Mouse (Mus musculus): ENCODE data around the gene E2f8. TPM values are rescaled to one million over a fixed set of nuclear protein-coding genes. Genes with fewer than 3 reads are reported as not detected.

The E2f8 gene
- total and polyA plus RNA-seq, 2 experiments from 2014 or later = 0.70 to 1.8 TPM

DNA sequence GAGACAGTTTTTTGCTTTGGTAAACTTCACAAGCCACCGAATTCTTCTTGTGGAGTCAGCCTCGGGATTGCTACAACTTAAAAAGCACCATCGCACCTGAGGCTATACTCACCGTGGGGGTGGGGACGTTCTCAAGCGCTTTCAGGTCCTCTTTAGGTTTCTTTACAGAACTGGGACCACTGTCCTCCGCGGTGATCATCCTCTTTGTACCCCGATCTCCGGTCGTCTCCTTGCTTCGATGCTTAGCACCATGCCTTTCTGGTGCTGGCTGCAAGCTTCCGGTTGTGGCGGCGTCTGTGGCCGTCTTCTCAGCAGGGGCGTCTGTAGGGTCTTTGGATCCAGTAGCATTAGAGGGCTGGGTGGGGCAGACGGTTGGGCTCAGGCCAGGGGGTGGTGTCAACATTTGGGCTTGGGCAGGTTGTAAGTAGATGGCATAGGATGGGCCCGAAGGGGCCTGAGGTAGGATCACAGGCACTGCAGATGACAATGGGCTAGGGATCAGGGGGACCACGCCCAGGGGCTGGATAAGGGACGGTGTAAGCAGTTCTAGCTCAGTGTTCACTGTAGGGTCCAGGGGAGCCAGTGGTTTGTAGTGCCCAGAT lies 10.7 kb downstream of the E2f8 start:
- no peak overlapping the region for H3K9ac ChIP-seq (replicated peaks; ENCODE audit: low read length, poor library complexity, severe bottlenecking)
- no peak for TF ChIP-seq CTCF (IDR thresholded peaks at IDR 0.05)
- no peaks in the 10 kb centered on the region for H3K4me1 ChIP-seq (ENCODE audit: insufficient read depth, low read length)
- H3K9me3 ChIP-seq (ENCODE audit: low read length) = no peaks in the 10 kb centered on the region
- no peak overlapping the region for H3K4me3 ChIP-seq (ENCODE audit: low read depth, low read length)
- no peaks in the 10 kb centered on the region for H3K27me3 ChIP-seq (ENCODE audit: insufficient read depth, low read length)
- ATAC-seq (ENCODE audit: low FRiP score) = no peak
- no peak overlapping the region for H3K27ac ChIP-seq (ENCODE audit: low read depth, low read length)
- WGBS = 94% methylated on average over 21 of the region's 21 CpGs
- no peak overlapping the region for H3K4me2 ChIP-seq (ENCODE audit: low read depth, low read length, poor library complexity, severe bottlenecking)
- DNase-seq (ENCODE audit: low spot score) = no peak
- H3K36me3 ChIP-seq (ENCODE audit: insufficient read depth, low read length) = no peaks in the 10 kb centered on the region

DNA sequence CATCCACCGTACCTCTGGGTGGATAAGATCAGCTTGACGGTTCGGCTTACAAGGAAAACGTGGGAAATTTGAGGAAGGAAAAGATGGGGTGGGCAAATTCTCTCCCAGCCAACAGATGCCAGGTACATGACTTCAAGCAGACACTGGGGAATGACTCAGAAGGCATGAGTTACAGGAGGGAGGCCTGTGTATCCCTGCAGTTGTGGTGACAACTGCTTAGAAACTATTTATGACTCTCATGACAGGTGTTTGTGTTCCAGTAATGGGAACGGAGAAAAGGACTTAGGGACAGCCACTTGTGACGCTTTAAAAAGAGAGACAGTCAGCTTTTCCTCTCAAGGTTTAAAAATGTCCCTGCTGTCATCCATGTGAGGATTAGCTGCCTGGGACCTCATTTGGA lies 11.3 kb downstream of the E2f8 start:
- no peaks in the 10 kb centered on the region for H3K27me3 ChIP-seq (ENCODE audit: insufficient read depth, low read length)
- TF ChIP-seq CTCF (IDR thresholded peaks at IDR 0.05) = no peak
- H3K4me3 ChIP-seq (ENCODE audit: low read depth, low read length) = no peak overlapping the region
- no peak for ATAC-seq (ENCODE audit: low FRiP score)
- DNase-seq (ENCODE audit: low spot score) = no peak
- 90% methylated on average over 6 of the region's 6 CpGs for WGBS
- no peaks in the 10 kb centered on the region for H3K36me3 ChIP-seq (ENCODE audit: insufficient read depth, low read length)
- no peak overlapping the region for H3K9ac ChIP-seq (replicated peaks; ENCODE audit: low read length, poor library complexity, severe bottlenecking)
- no peak overlapping the region for H3K27ac ChIP-seq (ENCODE audit: low read depth, low read length)
- no peak overlapping the region for H3K4me2 ChIP-seq (ENCODE audit: low read depth, low read length, poor library complexity, severe bottlenecking)
- H3K4me1 ChIP-seq (ENCODE audit: insufficient read depth, low read length) = no peaks in the 10 kb centered on the region
- H3K9me3 ChIP-seq (ENCODE audit: low read length) = no peaks in the 10 kb centered on the region

DNA sequence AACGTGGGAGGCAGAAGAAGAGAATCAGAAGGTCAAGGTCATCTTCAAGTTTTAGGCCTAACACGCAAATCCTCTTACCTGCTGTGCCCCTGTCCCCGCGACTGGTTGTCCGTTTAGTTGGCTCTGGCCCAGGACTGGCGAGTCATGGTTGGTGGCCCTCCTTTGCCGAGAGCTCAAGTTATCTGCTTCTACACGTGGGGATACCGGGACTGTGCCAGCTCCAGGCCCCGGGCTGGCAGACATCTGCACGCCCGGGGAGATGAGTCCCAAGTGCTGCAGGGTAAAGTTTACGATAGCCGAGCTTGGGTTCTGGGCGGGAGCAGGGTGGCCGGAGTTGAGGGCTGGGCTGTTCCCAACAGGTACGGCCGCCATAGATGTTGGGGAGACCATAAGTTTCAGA lies 13.8 kb downstream of the E2f8 start:
- Histone ChIP-seq H3K9ac (replicated peaks; ENCODE audit: low read length, poor library complexity, severe bottlenecking) (no peak overlapping the region), H3K4me1 (ENCODE audit: insufficient read depth, low read length) (no peaks in the 10 kb centered on the region), H3K36me3 (ENCODE audit: insufficient read depth, low read length) (no peaks in the 10 kb centered on the region), H3K27me3 (ENCODE audit: insufficient read depth, low read length) (no peaks in the 10 kb centered on the region), H3K4me3 (ENCODE audit: low read depth, low read length) (no peak overlapping the region), H3K4me2 (ENCODE audit: low read depth, low read length, poor library complexity, severe bottlenecking) (no peak overlapping the region), H3K9me3 (ENCODE audit: low read length) (no peaks in the 10 kb centered on the region), H3K27ac (ENCODE audit: low read depth, low read length) (no peak overlapping the region)
- WGBS = 90% methylated on average over 18 of the region's 18 CpGs
- ATAC-seq (ENCODE audit: low FRiP score) (no peak), DNase-seq (ENCODE audit: low spot score) (no peak)
- no peak for TF ChIP-seq CTCF (IDR thresholded peaks at IDR 0.05)

DNA sequence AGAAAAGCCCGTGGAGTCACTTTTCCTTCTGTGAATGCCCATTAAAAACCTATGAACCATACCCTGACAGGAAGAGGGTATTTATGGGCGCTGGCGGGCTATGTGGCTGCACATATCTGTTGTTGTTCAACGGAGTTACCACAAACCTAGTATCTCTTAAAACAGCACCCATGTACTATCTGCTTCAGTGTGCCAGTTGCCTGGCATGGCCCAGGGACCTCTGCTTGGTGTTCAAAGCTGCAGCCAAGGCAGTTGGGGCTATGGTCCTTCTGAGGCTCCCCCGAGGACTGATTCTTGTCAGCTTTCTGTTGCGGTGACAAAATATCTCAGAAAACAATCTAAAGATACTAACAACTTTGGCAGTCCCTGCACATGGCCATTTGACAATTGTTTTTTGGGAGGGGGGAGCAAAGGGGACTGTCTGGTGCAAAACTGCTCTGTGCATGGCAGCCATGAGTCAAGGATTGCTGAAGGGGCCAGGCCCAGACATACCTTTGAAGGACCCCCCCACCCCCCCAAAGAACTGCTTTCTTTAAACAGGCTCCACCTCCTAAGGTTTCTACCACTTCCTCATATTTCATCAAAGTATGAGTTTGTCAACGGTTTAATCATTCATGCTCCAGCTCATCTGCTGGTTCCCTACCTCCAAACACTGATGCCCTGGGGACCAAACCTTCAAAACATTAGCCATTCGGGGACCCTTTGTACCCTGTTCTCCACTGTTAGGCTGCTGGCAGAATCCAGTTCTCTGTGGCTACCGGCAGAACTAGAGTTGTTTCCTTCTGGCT lies 16.5 kb downstream of the E2f8 start:
- 92% methylated on average over 9 of the region's 9 CpGs for WGBS
- no peaks in the 10 kb centered on the region for H3K9me3 ChIP-seq (ENCODE audit: low read length)

DNA sequence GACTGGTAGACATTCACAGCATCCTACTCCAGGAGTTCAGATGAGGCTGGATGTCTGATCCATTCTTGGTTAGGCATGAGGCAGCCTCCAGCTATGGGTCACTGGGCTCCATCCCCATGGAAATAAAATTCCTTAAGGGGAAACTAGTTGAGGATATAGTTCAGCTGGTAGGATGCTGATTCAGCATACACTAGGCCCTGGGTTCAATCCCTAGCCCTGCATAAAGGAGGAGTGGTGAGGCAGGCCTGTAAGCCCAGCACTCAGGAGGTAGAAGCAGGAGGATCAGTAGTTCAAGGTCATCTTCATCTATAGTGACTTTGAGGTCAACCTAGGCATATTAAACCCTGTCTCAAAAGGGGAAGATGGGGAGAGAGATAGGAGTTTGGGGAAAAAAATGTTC lies 17.2 kb downstream of the E2f8 start:
- Histone ChIP-seq H3K4me2 (ENCODE audit: low read depth, low read length, poor library complexity, severe bottlenecking) (no peak overlapping the region), H3K36me3 (ENCODE audit: insufficient read depth, low read length) (no peaks in the 10 kb centered on the region), H3K4me1 (ENCODE audit: insufficient read depth, low read length) (no peaks in the 10 kb centered on the region), H3K27ac (ENCODE audit: low read depth, low read length) (no peak overlapping the region), H3K27me3 (ENCODE audit: insufficient read depth, low read length) (no peaks in the 10 kb centered on the region), H3K9me3 (ENCODE audit: low read length) (no peaks in the 10 kb centered on the region), H3K9ac (replicated peaks; ENCODE audit: low read length, poor library complexity, severe bottlenecking) (no peak overlapping the region), H3K4me3 (ENCODE audit: low read depth, low read length) (no peak overlapping the region)
- DNase-seq (ENCODE audit: low spot score) = no peak
- no peak for TF ChIP-seq CTCF (IDR thresholded peaks at IDR 0.05)
- ATAC-seq (ENCODE audit: low FRiP score) = no peak

More for the DNA sequence above, 16.5 kb downstream of the E2f8 start:
- Histone ChIP-seq H3K27ac (ENCODE audit: low read depth, low read length) (no peak overlapping the region), H3K4me2 (ENCODE audit: low read depth, low read length, poor library complexity, severe bottlenecking) (no peak overlapping the region), H3K27me3 (ENCODE audit: insufficient read depth, low read length) (no peaks in the 10 kb centered on the region), H3K4me1 (ENCODE audit: insufficient read depth, low read length) (no peaks in the 10 kb centered on the region), H3K4me3 (ENCODE audit: low read depth, low read length) (no peak overlapping the region), H3K9ac (replicated peaks; ENCODE audit: low read length, poor library complexity, severe bottlenecking) (no peak overlapping the region), H3K36me3 (ENCODE audit: insufficient read depth, low read length) (no peaks in the 10 kb centered on the region)
- TF ChIP-seq CTCF (IDR thresholded peaks at IDR 0.05) = no peak
- ATAC-seq (ENCODE audit: low FRiP score) (no peak), DNase-seq (ENCODE audit: low spot score) (no peak)

DNA sequence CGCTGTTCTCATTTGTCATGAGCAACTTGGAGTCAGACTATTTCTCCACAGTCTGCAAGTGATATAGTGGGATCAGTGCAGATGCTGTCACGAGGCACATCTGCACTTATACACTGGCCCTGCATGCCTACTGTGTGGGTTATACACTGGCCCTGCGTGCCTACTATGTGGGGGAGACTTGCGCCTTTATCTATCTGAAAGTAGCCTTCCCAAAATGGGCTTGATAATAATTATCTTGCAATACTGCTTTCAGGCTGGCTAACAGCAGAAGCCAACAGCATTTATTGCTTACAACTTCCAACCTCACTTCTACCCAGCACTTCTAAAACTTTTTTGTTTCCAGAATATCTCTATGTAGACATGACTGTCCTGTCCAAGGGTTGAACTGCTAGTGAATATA lies 19.6 kb downstream of the E2f8 start:
- no peak overlapping the region for H3K27ac ChIP-seq (ENCODE audit: low read depth, low read length)
- H3K27me3 ChIP-seq (ENCODE audit: insufficient read depth, low read length) = no peaks in the 10 kb centered on the region
- H3K4me3 ChIP-seq (ENCODE audit: low read depth, low read length) = no peak overlapping the region
- H3K9ac ChIP-seq (replicated peaks; ENCODE audit: low read length, poor library complexity, severe bottlenecking) = no peak overlapping the region
- H3K4me1 ChIP-seq (ENCODE audit: insufficient read depth, low read length) = no peaks in the 10 kb centered on the region
- ATAC-seq (ENCODE audit: low FRiP score) (no peak), DNase-seq (ENCODE audit: low spot score) (no peak)
- H3K9me3 ChIP-seq (ENCODE audit: low read length) = no peaks in the 10 kb centered on the region
- 91% methylated on average over 4 of the region's 4 CpGs for WGBS
- TF ChIP-seq CTCF (IDR thresholded peaks at IDR 0.05) = no peak
- no peaks in the 10 kb centered on the region for H3K36me3 ChIP-seq (ENCODE audit: insufficient read depth, low read length)
- H3K4me2 ChIP-seq (ENCODE audit: low read depth, low read length, poor library complexity, severe bottlenecking) = no peak overlapping the region
